Comparison of ENCODE assay signal across 15 mouse cellular contexts in the genomic region with DNA sequence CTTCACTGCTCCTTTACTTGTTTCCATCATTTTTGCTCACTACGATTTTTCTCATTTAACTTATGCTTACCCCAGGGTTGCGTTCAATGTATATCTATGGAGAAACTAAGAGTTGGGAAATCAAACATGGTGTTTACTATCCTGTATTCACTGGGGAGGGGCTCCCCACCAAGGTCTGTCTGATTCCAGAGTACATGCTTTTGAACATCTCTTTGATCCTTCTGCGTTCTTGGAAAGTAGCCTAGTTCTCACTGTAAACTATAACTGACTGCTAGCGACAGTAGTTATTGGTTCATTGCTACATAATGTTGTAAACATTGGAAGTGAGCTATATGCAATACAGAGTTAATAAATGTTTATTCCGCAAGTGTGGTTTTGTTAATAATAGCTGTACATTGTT.
"Had no signal": no experiment of that assay in that cellular context is flagged by ENCODE, and none has a peak within 500 bp of the region (broad histone marks: within the 10 kb centered on the region; RNA-seq: fewer than 3 reads in every experiment).

No protein-coding gene starts in this region.

- H3K4me2 ChIP-seq: kidney, embryonic 15.5 days; limb, embryonic 13.5 days; liver, embryonic 11.5 days; midbrain, embryonic 15.5 days; neural tube, embryonic 13.5 days; stomach, embryonic 15.5 days had no signal

- H3K27me3 ChIP-seq: kidney, embryonic 15.5 days; limb, embryonic 13.5 days; midbrain, embryonic 15.5 days; neural tube, embryonic 13.5 days; stomach, embryonic 15.5 days had no signal

- H3K9ac ChIP-seq: kidney, embryonic 15.5 days; limb, embryonic 13.5 days; midbrain, embryonic 15.5 days; neural tube, embryonic 13.5 days; stomach, embryonic 15.5 days had no signal

- H3K9me3 ChIP-seq: kidney, embryonic 15.5 days; limb, embryonic 13.5 days; midbrain, embryonic 10.5 days; midbrain, embryonic 15.5 days; neural tube, embryonic 13.5 days; stomach, embryonic 15.5 days had no signal

- H3K27ac ChIP-seq: kidney, embryonic 15.5 days; limb, embryonic 13.5 days; midbrain, embryonic 15.5 days; stomach, embryonic 15.5 days had no signal

- ATAC-seq: midbrain, embryonic 15.5 days had no signal

- H3K36me3 ChIP-seq: kidney, embryonic 15.5 days; limb, embryonic 13.5 days; midbrain, embryonic 10.5 days; midbrain, embryonic 15.5 days; neural tube, embryonic 13.5 days; stomach, embryonic 15.5 days had no signal

- H3K4me1 ChIP-seq: kidney, embryonic 15.5 days; limb, embryonic 13.5 days; stomach, embryonic 15.5 days had no signal

- DNase-seq: kidney, adult 2 months; kidney, postnatal 14 days; left cerebral cortex, postnatal 4 days; lung, adult 2 months; lung, postnatal 4 days; retina, postnatal 1 day; thymus, adult 2 months; thymus, postnatal 25 days had no signal

- H3K4me3 ChIP-seq: kidney, embryonic 15.5 days; limb, embryonic 13.5 days; midbrain, embryonic 10.5 days; midbrain, embryonic 15.5 days; neural tube, embryonic 13.5 days; stomach, embryonic 15.5 days had no signal
